Mouse (Mus musculus) heart, adult 2 months (tissue): ENCODE measurements around the gene Smg9. TPM values are rescaled to one million over a fixed set of nuclear protein-coding genes. Genes with fewer than 3 reads are reported as not detected.

ENCODE experiments used
- DNase-seq, 2 experiments: peaks; one replicate each; pipeline ENCODE4 v3.0.0; 2021
- H3K27ac ChIP-seq: fragments of 200-600 bp; 2 replicates; pipeline ENCODE4 v1.8.1; 2022
- H3K27me3 ChIP-seq: fragments of 200-500 bp; 2 replicates; pipeline ENCODE4 v1.6.1; 2012; ENCODE audit warnings: mild to moderate bottlenecking, low read length, inconsistent platforms, mixed read lengths; ENCODE audit not compliant: control insufficient read depth, insufficient read depth
- H3K36me3 ChIP-seq: fragments of 200-500 bp; 2 replicates; pipeline ENCODE4 v1.6.1; 2012; ENCODE audit warnings: low read length, inconsistent platforms; ENCODE audit not compliant: control insufficient read depth, insufficient read depth
- H3K4me1 ChIP-seq: fragments of 200-500 bp; 2 replicates; pipeline ENCODE4 v1.6.1; 2011; ENCODE audit warnings: low read length; ENCODE audit not compliant: control insufficient read depth, insufficient read depth
- H3K4me3 ChIP-seq: fragments of 200-600 bp; 2 replicates; pipeline ENCODE4 v1.8.1; 2022
- H3K79me2 ChIP-seq: fragments of 200-500 bp; replicated peaks from 2 replicates; pipeline ENCODE4 v1.6.1; 2012; ENCODE audit warnings: mild to moderate bottlenecking, inconsistent platforms, low read length, moderate library complexity, mixed read lengths; ENCODE audit not compliant: control insufficient read depth, insufficient read depth
- H3K9ac ChIP-seq: fragments of 200-500 bp; 2 replicates; pipeline ENCODE4 v1.6.1; 2012; ENCODE audit warnings: low read depth, mild to moderate bottlenecking, control low read depth, inconsistent platforms, low read length, mixed read lengths
- CTCF ChIP-seq: fragments of 200-600 bp; IDR thresholded peaks from 2 replicates; pipeline ENCODE4 v1.8.1; 2022; ENCODE audit warnings: antibody characterized with exemption, mild to moderate bottlenecking, moderate library complexity
- EP300 ChIP-seq: fragments of 200-500 bp; IDR thresholded peaks from 2 replicates; pipeline ENCODE4 v1.6.1; 2011; ENCODE audit warnings: low read depth, low read length, control low read depth; ENCODE audit not compliant: insufficient read depth
- POLR2A ChIP-seq: fragments of 200-500 bp; IDR thresholded peaks from 2 replicates; pipeline ENCODE4 v1.6.1; 2011; ENCODE audit warnings: mild to moderate bottlenecking, low read depth, low read length, control low read depth; ENCODE audit not compliant: insufficient read depth
- WGBS: fragments of 180-500 bp; shearing (Covaris S2); methylation state at CpG from one replicate; pipeline ENCODE4 v1.1.7; 2018; 5-methylcytosine and 5-hydroxymethylcytosine counted together
- intact Hi-C: fragments of 180-260 bp; cut with DNase I; formaldehyde crosslinking; loops from one replicate; pipeline ENCODE4 v1.15.1; 2025
- polyA plus RNA-seq: library from polyadenylated mRNA; depleted of rRNA; stranded (reverse); fragments of >200 nt; gene quantifications from 2 replicates; pipeline ENCODE4 v1.2.3, GENCODE M21; 2012; rRNA removed
- total RNA-seq, 2 experiments: library from RNA; stranded (reverse); gene quantifications; 2 replicates each; pipeline ENCODE4 v1.2.3; 2021

Gene Smg9
- total and polyA plus RNA-seq, 3 experiments = 5.9 to 19.2 (median 6.6) TPM

- peak; percentile 71 for TF ChIP-seq CTCF
- TF ChIP-seq POLR2A = no peak
- no peak for DNase-seq
- no peak overlapping the region for H3K9ac ChIP-seq
- no peak overlapping the region for H3K4me3 ChIP-seq
- H3K27me3 ChIP-seq = no peaks in the 10 kb centered on the region
- no peaks in the 10 kb centered on the region for H3K4me1 ChIP-seq
- 84% methylated on average over 3 of the region's 3 CpGs for WGBS
- H3K79me2 ChIP-seq = no peaks in the 10 kb centered on the region
- H3K27ac ChIP-seq = no peak overlapping the region
- intact Hi-C loops = no loop called here
- H3K36me3 ChIP-seq = no peaks in the 10 kb centered on the region
Observed at GRCm38 (mm10) chr7:24469126-24469525, 69.7 kb downstream of the Smg9 start.

GRCm38 (mm10) chr7:24470356-24470755 is 70.9 kb downstream of the Smg9 start:
- Histone ChIP-seq H3K79me2 (no peaks in the 10 kb centered on the region), H3K27ac (no peak overlapping the region), H3K4me3 (no peak overlapping the region), H3K36me3 (no peaks in the 10 kb centered on the region), H3K9ac (no peak overlapping the region), H3K27me3 (no peaks in the 10 kb centered on the region), H3K4me1 (no peaks in the 10 kb centered on the region)
- TF ChIP-seq POLR2A (no peak), EP300 (no peak), CTCF (no peak)
- 85% methylated on average over 7 of the region's 7 CpGs for WGBS
- intact Hi-C loops = loop anchor here (5.0 kb wide), 2 partner anchors 37 to 57 kb away; partner anchors contain the start of gene Zfp428
- DNase-seq = peak in 1 of 2 experiments; percentile 41

Other genes starting within 250 kb of the Smg9 start
- under 1 TPM; 0.16 TPM for gene Zfp114, start 224.6 kb upstream of the Smg9 start, total RNA-seq
- gene Zfp114, start 224.6 kb upstream of the Smg9 start, polyA plus RNA-seq = 0.06 and 0.10 TPM in 2 replicates
- 1 to 10 TPM; 3.2 to 3.6 TPM for gene Zfp111, start 188.2 kb upstream of the Smg9 start, total RNA-seq
- gene Zfp111, start 188.2 kb upstream of the Smg9 start, polyA plus RNA-seq = 1.1 and 1.6 TPM in 2 replicates
- gene Zfp109, start 162.1 kb upstream of the Smg9 start, total RNA-seq = 1 to 10 TPM; 1.8 to 2.1 TPM
- gene Zfp109, start 162.1 kb upstream of the Smg9 start, polyA plus RNA-seq = 0.80 and 1.5 TPM in 2 replicates
- 1 to 10 TPM; 1.4 to 1.8 TPM for gene Zfp108, start 144.8 kb upstream of the Smg9 start, total RNA-seq
- 0.70 and 1.4 TPM in 2 replicates for gene Zfp108, start 144.8 kb upstream of the Smg9 start, polyA plus RNA-seq
- 1 to 10 TPM; 3.3 to 4.1 TPM for gene Zfp93, start 129.2 kb upstream of the Smg9 start, total RNA-seq
- 1.7 and 2.9 TPM in 2 replicates for gene Zfp93, start 129.2 kb upstream of the Smg9 start, polyA plus RNA-seq
- 1 to 10 TPM; 2.7 to 3.3 TPM for gene Zfp61, start 98.4 kb upstream of the Smg9 start, total RNA-seq
- gene Zfp61, start 98.4 kb upstream of the Smg9 start, polyA plus RNA-seq = 2.7 and 5.3 TPM in 2 replicates
- gene Zfp94, start 83.0 kb upstream of the Smg9 start, total RNA-seq = 1 to 10 TPM; 1.9 to 2.7 TPM
- 3.4 and 3.8 TPM in 2 replicates for gene Zfp94, start 83.0 kb upstream of the Smg9 start, polyA plus RNA-seq
- not detected for gene Tescl, start 65.7 kb upstream of the Smg9 start, total RNA-seq
- gene Tescl, start 65.7 kb upstream of the Smg9 start, polyA plus RNA-seq = 0.35 and 0.66 TPM in 2 replicates
- not detected for gene Lypd5, start 50.4 kb upstream of the Smg9 start, total RNA-seq
- not detected in 2 replicates for gene Lypd5, start 50.4 kb upstream of the Smg9 start, polyA plus RNA-seq
- 1 to 10 TPM in 1 of 2 experiments, under 1 TPM in 1; 0.91 to 1.1 TPM for gene Kcnn4, start 29.4 kb upstream of the Smg9 start, total RNA-seq
- gene Kcnn4, start 29.4 kb upstream of the Smg9 start, polyA plus RNA-seq = 1.2 and 1.9 TPM in 2 replicates
- not detected for gene Irgc1, start 52.7 kb downstream of the Smg9 start, total RNA-seq
- gene Irgc1, start 52.7 kb downstream of the Smg9 start, polyA plus RNA-seq = 0.67 and 0.88 TPM in 2 replicates
- 1 to 10 TPM; 3.3 to 3.6 TPM for gene Plaur, start 62.9 kb downstream of the Smg9 start, total RNA-seq
- gene Plaur, start 62.9 kb downstream of the Smg9 start, polyA plus RNA-seq = 4.2 and 5.0 TPM in 2 replicates
- gene Cadm4, start 82.4 kb downstream of the Smg9 start, total RNA-seq = 10 to 100 TPM; 14.0 to 14.7 TPM
- gene Cadm4, start 82.4 kb downstream of the Smg9 start, polyA plus RNA-seq = 17.0 and 20.4 TPM in 2 replicates
- 10 to 100 TPM; 14.5 to 14.9 TPM for gene Zfp428, start 107.4 kb downstream of the Smg9 start, total RNA-seq
- 12.3 and 28.7 TPM in 2 replicates for gene Zfp428, start 107.4 kb downstream of the Smg9 start, polyA plus RNA-seq
- gene AC161166.1, start 112.8 kb downstream of the Smg9 start, total RNA-seq = not detected
- 0.04 TPM in 1 of 2 replicates, not detected in the other for gene AC161166.1, start 112.8 kb downstream of the Smg9 start, polyA plus RNA-seq
- gene Irgq, start 131.1 kb downstream of the Smg9 start, total RNA-seq = 10 to 100 TPM; 16.1 to 17.4 TPM
- gene Irgq, start 131.1 kb downstream of the Smg9 start, polyA plus RNA-seq = 12.9 and 20.7 TPM in 2 replicates
- gene Pinlyp, start 146.5 kb downstream of the Smg9 start, total RNA-seq = not detected
- not detected in 2 replicates for gene Pinlyp, start 146.5 kb downstream of the Smg9 start, polyA plus RNA-seq
- 10 to 100 TPM; 25.0 to 25.6 TPM for gene Xrcc1, start 146.7 kb downstream of the Smg9 start, total RNA-seq
- gene Xrcc1, start 146.7 kb downstream of the Smg9 start, polyA plus RNA-seq = 21.8 and 25.5 TPM in 2 replicates
- 10 to 100 TPM; 53.2 to 65.2 TPM for gene Ethe1, start 187.9 kb downstream of the Smg9 start, total RNA-seq
- 50.4 and 57.3 TPM in 2 replicates for gene Ethe1, start 187.9 kb downstream of the Smg9 start, polyA plus RNA-seq
- under 1 TPM in 1 of 2 experiments, not detected in 1; 0.07 TPM for gene Zfp575, start 188.0 kb downstream of the Smg9 start, total RNA-seq
- gene Zfp575, start 188.0 kb downstream of the Smg9 start, polyA plus RNA-seq = 0.08 TPM in 1 of 2 replicates, not detected in the other
- under 1 TPM; 0.27 to 0.34 TPM for gene Phldb3, start 211.1 kb downstream of the Smg9 start, total RNA-seq
- 0.20 and 0.25 TPM in 2 replicates for gene Phldb3, start 211.1 kb downstream of the Smg9 start, polyA plus RNA-seq
- gene Lypd3, start 236.9 kb downstream of the Smg9 start, total RNA-seq = not detected
- not detected in 2 replicates for gene Lypd3, start 236.9 kb downstream of the Smg9 start, polyA plus RNA-seq